In genomic region chr2:61578433-61578832, GRCm38 (mm10) we compare ENCODE assay signal across 8 mouse cellular contexts. TPM values are rescaled to one million over a fixed set of nuclear protein-coding genes. Genes with fewer than 3 reads are reported as not detected.
DNase-seq lines count a peak whose midpoint lies in the region; ATAC-seq lines count a peak whose summit lies in the region.

Tank (plus strand) TSS chr2:61578585.

- WGBS in embryonic facial prominence, embryonic 10.5 days = 85% methylated on average over 10 of the region's 10 CpGs
- WGBS in midbrain, embryonic 15.5 days = 83% methylated on average over 10 of the region's 10 CpGs

- no peaks in the 10 kb centered on the region for H3K36me3 ChIP-seq in embryonic facial prominence, embryonic 10.5 days (replicated peaks)
- H3K36me3 ChIP-seq in midbrain, embryonic 15.5 days (replicated peaks) = no peaks in the 10 kb centered on the region

- no peak within 1 kb of the TSS for H3K9ac ChIP-seq in midbrain, embryonic 15.5 days

- H3K27ac ChIP-seq in embryonic facial prominence, embryonic 10.5 days (replicated peaks) = no peak within 1 kb of the TSS
- no peak within 1 kb of the TSS for H3K27ac ChIP-seq in midbrain, embryonic 15.5 days

- H3K4me3 ChIP-seq in embryonic facial prominence, embryonic 10.5 days = no peak within 1 kb of the TSS
- H3K4me3 ChIP-seq in midbrain, embryonic 15.5 days = no peak within 1 kb of the TSS

- H3K9me3 ChIP-seq in embryonic facial prominence, embryonic 10.5 days = no peaks in the 10 kb centered on the region
- H3K9me3 ChIP-seq in midbrain, embryonic 15.5 days = no peaks in the 10 kb centered on the region

- peaks cover 4% of the 10 kb centered on the region; the same call in 1 of the 2 replicates for H3K4me1 ChIP-seq in embryonic facial prominence, embryonic 10.5 days
- H3K4me1 ChIP-seq in midbrain, embryonic 15.5 days = no peaks in the 10 kb centered on the region

- no peaks in the 10 kb centered on the region for H3K27me3 ChIP-seq in embryonic facial prominence, embryonic 10.5 days (replicated peaks; ENCODE audit: low read depth, poor library complexity, severe bottlenecking)
- no peaks in the 10 kb centered on the region for H3K27me3 ChIP-seq in midbrain, embryonic 15.5 days (replicated peaks)

- DNase-seq in left cerebral cortex, adult 18-20 months (ENCODE audit: low spot score in 2 of 2) = no peak
- DNase-seq in left cerebral cortex, adult 9 months (ENCODE audit: low spot score in 2 of 2) = no peak
- no peak for DNase-seq in embryonic facial prominence, embryonic 10.5 days (ENCODE audit: low spot score)
- DNase-seq in heart, adult 9 months (ENCODE audit: low spot score in 2 of 2) = peak; percentile 7 to 27
- no peak for DNase-seq in layer of hippocampus, postnatal 25 days (ENCODE audit: extremely low spot score in 1 of 2, low spot score in 1 of 2)
- DNase-seq in right cerebral cortex, postnatal 4 days = no peak
- DNase-seq in thymus, postnatal 25 days = no peak

- ATAC-seq in midbrain, embryonic 15.5 days (replicated peaks) = no peak

- H3K4me2 ChIP-seq in midbrain, embryonic 15.5 days = no peak within 1 kb of the TSS

RNA-seq across cellular contexts. Expression of gene Tank, which starts in this region (rescaled TPM):
- total RNA-seq in left cerebral cortex, adult 18-20 months (2021) = 10 to 100 TPM; 27.0 to 29.4 TPM
- 23.4 and 25.7 TPM in 2 replicates for polyA plus RNA-seq in embryonic facial prominence, embryonic 10.5 days (2016; fragmentation: Nextera tagmentation; extraction: Ambion mirVana)
- 10 to 100 TPM; 29.4 to 29.6 TPM for total RNA-seq in layer of hippocampus, postnatal 25 days (2021)
- polyA plus RNA-seq in midbrain, embryonic 15.5 days (2015; fragmentation: Nextera tagmentation; extraction: Ambion mirVana) = 25.9 and 28.4 TPM in 2 replicates

Comparison
In these comparisons a context has a peak if more than half of its experiments do, and no peak if none do; other contexts are left out.
1. DNase-seq: peak in heart, adult 9 months (2 of 2); none in left cerebral cortex, adult 18-20 months (0 of 2), left cerebral cortex, adult 9 months (0 of 2), embryonic facial prominence, embryonic 10.5 days (single experiment), layer of hippocampus, postnatal 25 days (0 of 2), right cerebral cortex, postnatal 4 days (single experiment) and thymus, postnatal 25 days (single experiment).